Mouse (Mus musculus) stomach, embryonic 14.5 days (tissue): ENCODE measurements around the gene Bach2. TPM values are rescaled to one million over a fixed set of nuclear protein-coding genes. Genes with fewer than 3 reads are reported as not detected.

Experiments
- ATAC-seq: fragments of 200-750 bp; cut with Nextera tagmentation; 2 replicates; pipeline ENCODE4 v1.8.0; 2017; ENCODE audit warnings: low read depth, moderate TSS enrichment; ENCODE audit not compliant: insufficient number of reproducible peaks, insufficient read depth, low FRiP score
- H3K27ac ChIP-seq: fragments of 300-500 bp; sonication (generic); 2 replicates; pipeline ENCODE4 v1.5.1; 2014; ENCODE audit warnings: mild to moderate bottlenecking, low read length, moderate library complexity, mixed read lengths
- H3K27me3 ChIP-seq: fragments of 300-500 bp; sonication (generic); 2 replicates; pipeline ENCODE4 v1.6.1; 2014; ENCODE audit warnings: low read length, control low read depth, mixed read lengths; ENCODE audit not compliant: control insufficient read depth, insufficient read depth
- H3K36me3 ChIP-seq: fragments of 300-500 bp; sonication (generic); 2 replicates; pipeline ENCODE4 v1.6.1; 2014; ENCODE audit warnings: mild to moderate bottlenecking, control low read depth, low read length, moderate library complexity, mixed read lengths; ENCODE audit not compliant: control insufficient read depth, insufficient read depth
- H3K4me1 ChIP-seq: fragments of 300-500 bp; sonication (generic); 2 replicates; pipeline ENCODE4 v1.6.1; 2014; ENCODE audit warnings: low read length, control low read depth, mixed read lengths; ENCODE audit not compliant: control insufficient read depth, insufficient read depth
- H3K4me2 ChIP-seq: fragments of 300-500 bp; sonication (generic); replicated peaks from 2 replicates; pipeline ENCODE4 v1.6.1; 2014; ENCODE audit warnings: low read depth, low read length, control low read depth
- H3K4me3 ChIP-seq: fragments of 300-500 bp; sonication (generic); 2 replicates; pipeline ENCODE4 v1.5.1; 2014; ENCODE audit warnings: low read depth, low read length, control low read depth
- H3K9ac ChIP-seq: fragments of 300-500 bp; sonication (generic); replicated peaks from 2 replicates; pipeline ENCODE4 v1.6.1; 2014; ENCODE audit warnings: low read depth, mild to moderate bottlenecking, control low read depth, low read length, moderate library complexity, mixed read lengths
- H3K9me3 ChIP-seq: fragments of 300-500 bp; sonication (generic); 2 replicates; pipeline ENCODE4 v1.6.1; 2016; ENCODE audit warnings: low read depth, low read length, control low read depth; ENCODE audit not compliant: control insufficient read depth
- WGBS: fragments of 180-500 bp; shearing (Covaris S2); extraction: QIAGEN DNeasy Blood & Tissue Kit; methylation state at CpG from one replicate; pipeline ENCODE4 v1.1.7; 2014; 5-methylcytosine and 5-hydroxymethylcytosine counted together
- polyA plus RNA-seq: library from polyadenylated mRNA; unstranded; fragments of >200 nt; fragmentation: Nextera tagmentation; extraction: Ambion mirVana; gene quantifications from 2 replicates; pipeline ENCODE4 v1.2.1, GENCODE M21; 2014

The Bach2 gene
- polyA plus RNA-seq, 1 experiment from 2014 or later, result 8.4 TPM

- Histone ChIP-seq H3K4me2 (no peak overlapping the region), H3K27me3 (no peaks in the 10 kb centered on the region), H3K36me3 (peaks cover 4% of the 10 kb centered on the region; the same call in 1 of the 2 replicates), H3K4me3 (no peak overlapping the region), H3K9me3 (no peaks in the 10 kb centered on the region), H3K9ac (no peak overlapping the region), H3K4me1 (peaks cover 9% of the 10 kb centered on the region; the same call in 1 of the 2 replicates), H3K27ac (no peak overlapping the region)
- ATAC-seq, result no peak
- 83% methylated on average over 8 of the region's 8 CpGs for WGBS
These were observed 326.3 kb downstream of the Bach2 start for GRCm38 (mm10) chr4:32564918-32565317.

- WGBS, result 83% methylated on average over 4 of the region's 4 CpGs
- Histone ChIP-seq H3K4me2 (no peak overlapping the region), H3K4me3 (no peak overlapping the region), H3K27me3 (no peaks in the 10 kb centered on the region), H3K27ac (no peak overlapping the region), H3K4me1 (peaks cover 16% of the 10 kb centered on the region; the same call in 1 of the 2 replicates), H3K9ac (no peak overlapping the region), H3K9me3 (no peaks in the 10 kb centered on the region), H3K36me3 (no peaks in the 10 kb centered on the region)
- ATAC-seq, result no peak
These were observed 330.4 kb downstream of the Bach2 start for GRCm38 (mm10) chr4:32569054-32569453.

GRCm38 (mm10) chr4:32569995-32570938, 331.7 kb downstream of the Bach2 start:
- no peaks in the 10 kb centered on the region for H3K27me3 ChIP-seq
- no peak overlapping the region for H3K9ac ChIP-seq
- 40% methylated on average over 17 of the region's 17 CpGs for WGBS
- H3K4me3 ChIP-seq, result no peak overlapping the region
- no peaks in the 10 kb centered on the region for H3K9me3 ChIP-seq
- peak; percentile 53; the same call in 1 of the 2 replicates for ATAC-seq
- H3K4me1 ChIP-seq, result peaks cover 16% of the 10 kb centered on the region; the same call in 1 of the 2 replicates
- H3K27ac ChIP-seq, result no peak overlapping the region
- no peak overlapping the region for H3K4me2 ChIP-seq
- H3K36me3 ChIP-seq, result no peaks in the 10 kb centered on the region

- no peak for ATAC-seq
- Histone ChIP-seq H3K4me2 (no peak overlapping the region), H3K36me3 (no peaks in the 10 kb centered on the region), H3K4me3 (no peak overlapping the region), H3K27ac (peak overlapping the region; percentile 23; the same call in 1 of the 2 replicates), H3K4me1 (peaks cover 16% of the 10 kb centered on the region; the same call in 1 of the 2 replicates), H3K9me3 (no peaks in the 10 kb centered on the region), H3K9ac (no peak overlapping the region), H3K27me3 (no peaks in the 10 kb centered on the region)
- WGBS, result 51% methylated on average over 8 of the region's 8 CpGs
These were observed 332.3 kb downstream of the Bach2 start for GRCm38 (mm10) chr4:32570939-32571317.

GRCm38 (mm10) chr4:32571441-32571840, 332.8 kb downstream of the Bach2 start:
- Histone ChIP-seq H3K9me3 (no peaks in the 10 kb centered on the region), H3K27ac (peak overlapping the region; percentile 23; the same call in 1 of the 2 replicates), H3K4me3 (no peak overlapping the region), H3K4me1 (peaks cover 16% of the 10 kb centered on the region; the same call in 1 of the 2 replicates), H3K4me2 (no peak overlapping the region), H3K36me3 (no peaks in the 10 kb centered on the region), H3K27me3 (no peaks in the 10 kb centered on the region), H3K9ac (no peak overlapping the region)
- WGBS, result 53% methylated on average over 3 of the region's 3 CpGs
- ATAC-seq, result no peak

- Histone ChIP-seq H3K36me3 (no peaks in the 10 kb centered on the region), H3K4me2 (no peak overlapping the region), H3K9me3 (no peaks in the 10 kb centered on the region), H3K27ac (no peak overlapping the region), H3K27me3 (no peaks in the 10 kb centered on the region), H3K9ac (no peak overlapping the region), H3K4me1 (peaks cover 16% of the 10 kb centered on the region; the same call in 1 of the 2 replicates), H3K4me3 (no peak overlapping the region)
- ATAC-seq, result peak; percentile 59; the same call in 1 of the 2 replicates
- 70% methylated on average over 1 of the region's 1 CpGs for WGBS
These were observed 333.5 kb downstream of the Bach2 start for GRCm38 (mm10) chr4:32572118-32572517.

- Histone ChIP-seq H3K9me3 (no peaks in the 10 kb centered on the region), H3K4me1 (peaks cover 16% of the 10 kb centered on the region; the same call in 1 of the 2 replicates), H3K27me3 (no peaks in the 10 kb centered on the region), H3K36me3 (no peaks in the 10 kb centered on the region), H3K4me3 (no peak overlapping the region), H3K9ac (no peak overlapping the region), H3K4me2 (no peak overlapping the region), H3K27ac (no peak overlapping the region)
- ATAC-seq, result no peak
- WGBS, result 81% methylated on average over 5 of the region's 5 CpGs
These were observed 335.0 kb downstream of the Bach2 start for GRCm38 (mm10) chr4:32573586-32573985.

- Histone ChIP-seq H3K4me2 (no peak overlapping the region), H3K9ac (no peak overlapping the region), H3K27me3 (no peaks in the 10 kb centered on the region), H3K4me1 (peaks cover 16% of the 10 kb centered on the region; the same call in 1 of the 2 replicates), H3K9me3 (no peaks in the 10 kb centered on the region), H3K4me3 (no peak overlapping the region), H3K36me3 (no peaks in the 10 kb centered on the region), H3K27ac (no peak overlapping the region)
- 100% methylated on average over 1 of the region's 1 CpGs for WGBS
- no peak for ATAC-seq
These were observed 336.0 kb downstream of the Bach2 start for GRCm38 (mm10) chr4:32574604-32575003.
